Mouse (Mus musculus): ENCODE results near the gene Eml2. TPM values are rescaled to one million over a fixed set of nuclear protein-coding genes. Genes with fewer than 3 reads are reported as not detected.

The Eml2 gene
- polyA plus RNA-seq, 1 experiment from 2014 or later, result 23.5 TPM

- Histone ChIP-seq H3K4me2 (ENCODE audit: low read depth, low read length) (no peak overlapping the region), H3K4me1 (ENCODE audit: control insufficient read depth, insufficient read depth, low read length) (peaks cover 22% of the 10 kb centered on the region), H3K9me3 (replicated peaks; ENCODE audit: control insufficient read depth, low read length) (0 out of 2 replicates have a peak, but pooled peaks cover 2% of the 10 kb centered on the region), H3K9ac (ENCODE audit: low read length) (no peak overlapping the region), H3K27ac (ENCODE audit: low read length) (no peak overlapping the region), H3K4me3 (ENCODE audit: low read length) (no peak overlapping the region), H3K27me3 (ENCODE audit: control insufficient read depth, insufficient read depth, low read length) (no peaks in the 10 kb centered on the region), H3K36me3 (ENCODE audit: control insufficient read depth, insufficient read depth) (no peaks in the 10 kb centered on the region)
- 56% methylated on average over 9 of the region's 9 CpGs for WGBS
- no peak for ATAC-seq (replicated peaks; ENCODE audit: extremely low read depth, insufficient read depth, low FRiP score)
Observed at GRCm38 (mm10) chr7:19214940-19215339, 38.7 kb downstream of the Eml2 start.

- WGBS, result 45% methylated on average over 5 of the region's 5 CpGs
- peaks cover 13% of the 10 kb centered on the region for H3K4me1 ChIP-seq (ENCODE audit: control insufficient read depth, insufficient read depth, low read length)
- ATAC-seq (replicated peaks; ENCODE audit: extremely low read depth, insufficient read depth, low FRiP score), result no peak
- H3K9me3 ChIP-seq (replicated peaks; ENCODE audit: control insufficient read depth, low read length), result no peaks in the 10 kb centered on the region
- H3K9ac ChIP-seq (ENCODE audit: low read length), result no peak overlapping the region
- H3K4me2 ChIP-seq (ENCODE audit: low read depth, low read length), result no peak overlapping the region
- H3K27ac ChIP-seq (ENCODE audit: low read length), result 0 out of 2 replicates have a peak overlapping the region, but pooled peaks have one; percentile 18
- H3K36me3 ChIP-seq (ENCODE audit: control insufficient read depth, insufficient read depth), result no peaks in the 10 kb centered on the region
- H3K4me3 ChIP-seq (ENCODE audit: low read length), result no peak overlapping the region
- no peaks in the 10 kb centered on the region for H3K27me3 ChIP-seq (ENCODE audit: control insufficient read depth, insufficient read depth, low read length)
Observed at GRCm38 (mm10) chr7:19217492-19217891, 41.3 kb downstream of the Eml2 start.

GRCm38 (mm10) chr7:19217944-19218343 is 41.7 kb downstream of the Eml2 start:
- H3K4me2 ChIP-seq (ENCODE audit: low read depth, low read length), result no peak overlapping the region
- H3K4me1 ChIP-seq (ENCODE audit: control insufficient read depth, insufficient read depth, low read length), result peaks cover 12% of the 10 kb centered on the region
- ATAC-seq (replicated peaks; ENCODE audit: extremely low read depth, insufficient read depth, low FRiP score), result 0 out of 2 replicates have a peak, but pooled peaks have one; percentile 34
- no peaks in the 10 kb centered on the region for H3K27me3 ChIP-seq (ENCODE audit: control insufficient read depth, insufficient read depth, low read length)
- no peak overlapping the region for H3K9ac ChIP-seq (ENCODE audit: low read length)
- no peaks in the 10 kb centered on the region for H3K9me3 ChIP-seq (replicated peaks; ENCODE audit: control insufficient read depth, low read length)
- no peak overlapping the region for H3K27ac ChIP-seq (ENCODE audit: low read length)
- H3K4me3 ChIP-seq (ENCODE audit: low read length), result no peak overlapping the region
- 7% methylated on average over 2 of the region's 3 CpGs for WGBS
- no peaks in the 10 kb centered on the region for H3K36me3 ChIP-seq (ENCODE audit: control insufficient read depth, insufficient read depth)

GRCm38 (mm10) chr7:19220061-19220460 is 43.8 kb downstream of the Eml2 start:
- 64% methylated on average over 3 of the region's 3 CpGs for WGBS
- no peaks in the 10 kb centered on the region for H3K27me3 ChIP-seq (ENCODE audit: control insufficient read depth, insufficient read depth, low read length)

GRCm38 (mm10) chr7:19222189-19222588 is 46.0 kb downstream of the Eml2 start:
- 91% methylated on average over 16 of the region's 16 CpGs for WGBS
- H3K9ac ChIP-seq (ENCODE audit: low read length), result no peak overlapping the region
- no peak overlapping the region for H3K4me3 ChIP-seq (ENCODE audit: low read length)
- H3K4me2 ChIP-seq (ENCODE audit: low read depth, low read length), result no peak overlapping the region
- H3K36me3 ChIP-seq (ENCODE audit: control insufficient read depth, insufficient read depth), result peaks cover 6% of the 10 kb centered on the region; the same call in 1 of the 2 replicates
- no peak overlapping the region for H3K27ac ChIP-seq (ENCODE audit: low read length)
- H3K9me3 ChIP-seq (replicated peaks; ENCODE audit: control insufficient read depth, low read length), result no peaks in the 10 kb centered on the region
- H3K4me1 ChIP-seq (ENCODE audit: control insufficient read depth, insufficient read depth, low read length), result peaks cover 6% of the 10 kb centered on the region
- ATAC-seq (replicated peaks; ENCODE audit: extremely low read depth, insufficient read depth, low FRiP score), result no peak
- H3K27me3 ChIP-seq (ENCODE audit: control insufficient read depth, insufficient read depth, low read length), result no peaks in the 10 kb centered on the region

More at GRCm38 (mm10) chr7:19220061-19220460, 43.8 kb downstream of the Eml2 start:
- ATAC-seq (replicated peaks; ENCODE audit: extremely low read depth, insufficient read depth, low FRiP score), result no peak
- Histone ChIP-seq H3K4me2 (ENCODE audit: low read depth, low read length) (no peak overlapping the region), H3K27ac (ENCODE audit: low read length) (no peak overlapping the region), H3K4me3 (ENCODE audit: low read length) (no peak overlapping the region), H3K9me3 (replicated peaks; ENCODE audit: control insufficient read depth, low read length) (no peaks in the 10 kb centered on the region), H3K9ac (ENCODE audit: low read length) (no peak overlapping the region), H3K36me3 (ENCODE audit: control insufficient read depth, insufficient read depth) (no peaks in the 10 kb centered on the region), H3K4me1 (ENCODE audit: control insufficient read depth, insufficient read depth, low read length) (0 out of 2 replicates have a peak, but pooled peaks cover 5% of the 10 kb centered on the region)

- 80% methylated on average over 14 of the region's 14 CpGs for WGBS
- Histone ChIP-seq H3K36me3 (ENCODE audit: control insufficient read depth, insufficient read depth) (peaks cover 6% of the 10 kb centered on the region; the same call in 1 of the 2 replicates), H3K9ac (ENCODE audit: low read length) (no peak overlapping the region), H3K4me1 (ENCODE audit: control insufficient read depth, insufficient read depth, low read length) (peaks cover 7% of the 10 kb centered on the region), H3K4me2 (ENCODE audit: low read depth, low read length) (no peak overlapping the region), H3K27me3 (ENCODE audit: control insufficient read depth, insufficient read depth, low read length) (no peaks in the 10 kb centered on the region), H3K4me3 (ENCODE audit: low read length) (no peak overlapping the region), H3K9me3 (replicated peaks; ENCODE audit: control insufficient read depth, low read length) (no peaks in the 10 kb centered on the region), H3K27ac (ENCODE audit: low read length) (no peak overlapping the region)
- no peak for ATAC-seq (replicated peaks; ENCODE audit: extremely low read depth, insufficient read depth, low FRiP score)
Observed at GRCm38 (mm10) chr7:19222875-19223274, 46.7 kb downstream of the Eml2 start.

GRCm38 (mm10) chr7:19224933-19225332 is 48.7 kb downstream of the Eml2 start:
- H3K4me2 ChIP-seq (ENCODE audit: low read depth, low read length), result no peak overlapping the region
- no peaks in the 10 kb centered on the region for H3K9me3 ChIP-seq (replicated peaks; ENCODE audit: control insufficient read depth, low read length)
- 79% methylated on average over 4 of the region's 4 CpGs for WGBS
- H3K27ac ChIP-seq (ENCODE audit: low read length), result no peak overlapping the region
- ATAC-seq (replicated peaks; ENCODE audit: extremely low read depth, insufficient read depth, low FRiP score), result no peak
- H3K36me3 ChIP-seq (ENCODE audit: control insufficient read depth, insufficient read depth), result peaks cover 6% of the 10 kb centered on the region; the same call in 1 of the 2 replicates
- H3K4me1 ChIP-seq (ENCODE audit: control insufficient read depth, insufficient read depth, low read length), result peaks cover 13% of the 10 kb centered on the region
- H3K27me3 ChIP-seq (ENCODE audit: control insufficient read depth, insufficient read depth, low read length), result no peaks in the 10 kb centered on the region
- H3K4me3 ChIP-seq (ENCODE audit: low read length), result no peak overlapping the region
- H3K9ac ChIP-seq (ENCODE audit: low read length), result no peak overlapping the region

GRCm38 (mm10) chr7:19226817-19227797 is 50.9 kb downstream of the Eml2 start:
- Histone ChIP-seq H3K27me3 (ENCODE audit: control insufficient read depth, insufficient read depth, low read length) (no peaks in the 10 kb centered on the region), H3K36me3 (ENCODE audit: control insufficient read depth, insufficient read depth) (peaks cover 6% of the 10 kb centered on the region; the same call in 1 of the 2 replicates), H3K4me2 (ENCODE audit: low read depth, low read length) (peak overlapping the region; percentile 84), H3K4me1 (ENCODE audit: control insufficient read depth, insufficient read depth, low read length) (peaks cover 17% of the 10 kb centered on the region), H3K4me3 (ENCODE audit: low read length) (peak overlapping the region; percentile 84), H3K27ac (ENCODE audit: low read length) (peak overlapping the region; percentile 91), H3K9ac (ENCODE audit: low read length) (peak overlapping the region; percentile 88), H3K9me3 (replicated peaks; ENCODE audit: control insufficient read depth, low read length) (no peaks in the 10 kb centered on the region)
- 13% methylated on average over 20 of the region's 20 CpGs for WGBS
- 0 out of 2 replicates have a peak, but pooled peaks have one; percentile 2 for ATAC-seq (replicated peaks; ENCODE audit: extremely low read depth, insufficient read depth, low FRiP score)

Measured in heart, embryonic 16.5 days (tissue).